Mouse (Mus musculus) thymus, adult 2 months (tissue): Measurements from ENCODE around the gene Mtap.

Experiments used
- CTCF ChIP-seq: fragments of 200-500 bp; IDR thresholded peaks from 2 replicates; pipeline ENCODE4 v1.5.1; 2012; ENCODE audit warnings: mild to moderate bottlenecking, control low read depth, low read length, moderate library complexity, borderline replicate concordance; ENCODE audit not compliant: control insufficient read depth, poor library complexity, insufficient read depth; ENCODE audit errors: extremely low read depth
- POLR2A ChIP-seq: fragments of 200-500 bp; IDR thresholded peaks from 2 replicates; pipeline ENCODE4 v1.6.1; 2012; ENCODE audit warnings: mild to moderate bottlenecking, low read length, control low read depth, moderate library complexity; ENCODE audit not compliant: control insufficient read depth, poor library complexity, insufficient read depth; ENCODE audit errors: extremely low read depth

DNA sequence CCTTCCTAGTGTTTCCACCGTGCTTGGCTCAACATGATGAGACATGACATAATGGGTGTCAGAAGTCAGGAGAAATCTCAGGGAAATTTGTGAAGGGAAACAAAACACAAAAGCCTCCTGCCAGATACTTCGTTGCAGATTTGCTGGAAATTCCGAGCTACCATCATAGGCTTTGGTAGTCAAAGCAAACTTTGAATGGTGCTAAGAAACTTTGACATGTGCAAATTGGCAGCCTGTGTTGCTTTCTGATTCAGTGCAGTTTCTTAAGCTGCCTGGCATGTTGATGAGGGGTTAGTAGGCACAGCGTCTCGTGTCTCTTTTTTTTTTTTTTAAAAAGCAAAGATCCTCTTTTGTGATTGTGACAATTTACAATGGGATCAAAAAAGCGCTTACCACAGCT lies 46.7 kb upstream of the Mtap start:
- no peak for TF ChIP-seq POLR2A
- no peak for TF ChIP-seq CTCF
